Mouse (Mus musculus) kidney, embryonic 16.5 days (tissue): Measurements from ENCODE around the gene Tk2. TPM values are rescaled to one million over a fixed set of nuclear protein-coding genes. Genes with fewer than 3 reads are reported as not detected.
"Not testable (repeated sequence)": the region's sequence is repeated elsewhere in the genome, so short reads cannot be mapped to it uniquely, and the experiment has no call there.

ENCODE experiments used
- ATAC-seq: fragments of 200-750 bp; cut with Nextera tagmentation; 2 replicates; pipeline ENCODE4 v1.8.0; 2017; ENCODE audit warnings: moderate TSS enrichment; ENCODE audit not compliant: low FRiP score, low TSS enrichment
- H3K27ac ChIP-seq: fragments of 300-500 bp; sonication (generic); 2 replicates; pipeline ENCODE4 v1.5.1; 2014; ENCODE audit warnings: low read length
- H3K27me3 ChIP-seq: fragments of 300-500 bp; sonication (generic); 2 replicates; pipeline ENCODE4 v1.6.1; 2014; ENCODE audit warnings: low read length, control low read depth, mixed read lengths; ENCODE audit not compliant: insufficient read depth
- H3K36me3 ChIP-seq: fragments of 300-500 bp; sonication (generic); 2 replicates; pipeline ENCODE4 v1.6.1; 2014; ENCODE audit warnings: low read length, control low read depth, mixed read lengths; ENCODE audit not compliant: insufficient read depth
- H3K4me1 ChIP-seq: fragments of 300-500 bp; sonication (generic); 2 replicates; pipeline ENCODE4 v1.6.1; 2014; ENCODE audit warnings: low read length, control low read depth, mixed read lengths; ENCODE audit not compliant: insufficient read depth
- H3K4me2 ChIP-seq: fragments of 300-500 bp; sonication (generic); replicated peaks from 2 replicates; pipeline ENCODE4 v1.6.1; 2014; ENCODE audit warnings: low read depth, low read length
- H3K4me3 ChIP-seq: fragments of 300-500 bp; sonication (generic); 2 replicates; pipeline ENCODE4 v1.5.1; 2014; ENCODE audit warnings: mild to moderate bottlenecking, low read length
- H3K9ac ChIP-seq: fragments of 300-500 bp; sonication (generic); replicated peaks from 2 replicates; pipeline ENCODE4 v1.6.1; 2014; ENCODE audit warnings: low read length
- H3K9me3 ChIP-seq: fragments of 300-500 bp; sonication (generic); 2 replicates; pipeline ENCODE4 v1.6.1; 2016; ENCODE audit warnings: low read length, control low read depth
- WGBS: fragments of 180-500 bp; shearing (Covaris S2); extraction: QIAGEN DNeasy Blood & Tissue Kit; methylation state at CpG from one replicate; pipeline ENCODE4 v1.1.7; 2014; 5-methylcytosine and 5-hydroxymethylcytosine counted together
- polyA plus RNA-seq: library from polyadenylated mRNA; unstranded; fragments of >200 nt; fragmentation: Nextera tagmentation; extraction: Ambion mirVana; gene quantifications from 2 replicates; pipeline ENCODE4 v1.2.1, GENCODE M21; 2015

Gene Tk2
- polyA plus RNA-seq, result 21.6 and 25.5 TPM in 2 replicates

DNA sequence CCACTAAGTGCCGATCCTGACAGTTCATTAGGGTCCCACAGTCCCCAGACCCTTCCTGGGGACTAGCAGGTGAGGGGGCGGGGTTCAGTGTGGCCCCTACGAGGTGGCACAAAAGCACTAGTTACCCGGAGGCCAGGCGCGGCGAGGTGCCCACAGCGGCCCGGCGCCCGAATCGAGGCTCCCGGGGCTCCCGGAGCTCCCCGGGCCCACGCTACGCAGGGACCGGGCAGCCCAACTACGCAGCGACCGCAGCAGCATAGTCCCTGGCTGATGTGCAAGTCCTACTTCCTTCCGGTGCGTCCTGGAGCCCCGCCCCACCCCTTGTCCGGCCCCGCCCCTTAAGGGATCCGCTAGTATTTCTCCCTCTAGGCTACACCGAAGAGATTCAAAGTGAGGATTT lies at the start of gene Tk2:
Gene Tk2 (minus strand): TSS at position 283 of the 400 bp plus-strand sequence.
- peak; percentile 87 for ATAC-seq
- WGBS, result under 1% methylated on average over 28 of the region's 28 CpGs
- peak within 1 kb of the TSS; percentile 84 for H3K4me2 ChIP-seq
- H3K27me3 ChIP-seq, result no peaks in the 10 kb centered on the region
- peak within 1 kb of the TSS; percentile 86 for H3K9ac ChIP-seq
- peaks cover 2% of the 10 kb centered on the region; the same call in 1 of the 2 replicates for H3K36me3 ChIP-seq
- H3K4me3 ChIP-seq, result peak within 1 kb of the TSS; percentile 98
- H3K9me3 ChIP-seq, result no peaks in the 10 kb centered on the region
- 0 out of 2 replicates have a peak within 1 kb of the TSS, but pooled peaks have one; percentile 59 for H3K27ac ChIP-seq
- peaks cover 27% of the 10 kb centered on the region for H3K4me1 ChIP-seq

GRCm38 (mm10) chr8:104294396-104294795 lies 46.0 kb upstream of the Tk2 start:
- H3K9me3 ChIP-seq, result no peaks in the 10 kb centered on the region
- H3K27me3 ChIP-seq, result no peaks in the 10 kb centered on the region
- WGBS, result 89% methylated on average over 1 of the region's 1 CpGs
- H3K36me3 ChIP-seq, result no peaks in the 10 kb centered on the region
- H3K4me2 ChIP-seq, result no peak overlapping the region
- no peak overlapping the region for H3K4me3 ChIP-seq
- no peak for ATAC-seq
- no peak overlapping the region for H3K27ac ChIP-seq
- no peak overlapping the region for H3K9ac ChIP-seq
- H3K4me1 ChIP-seq, result no peaks in the 10 kb centered on the region

DNA sequence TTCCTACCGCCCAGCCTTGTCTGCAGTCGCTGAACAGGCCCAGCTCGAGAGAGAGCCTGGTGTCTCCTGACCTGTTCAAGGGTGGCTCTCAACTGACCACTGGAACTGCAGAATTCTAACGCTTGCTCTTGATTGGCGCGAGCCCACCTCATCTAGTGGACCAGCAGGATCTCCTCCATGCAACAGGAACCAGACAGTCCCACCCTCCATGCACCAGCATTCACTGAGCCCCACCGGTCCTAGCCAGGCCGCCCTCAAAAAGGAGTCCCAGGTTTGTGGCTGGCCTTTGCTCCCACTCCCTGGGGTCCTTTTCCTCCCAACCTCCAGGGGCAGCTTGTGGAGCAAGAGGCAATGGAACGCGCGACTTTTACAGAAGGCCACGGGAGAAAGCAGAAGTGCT lies 44.7 kb upstream of the Tk2 start, which contains the start of gene Cmtm2a:
Gene Cmtm2a (minus strand): TSS at position 101 of the 400 bp plus-strand sequence.
- not testable (repeated sequence) for H3K9ac ChIP-seq, H3K9me3 ChIP-seq, H3K27me3 ChIP-seq, ATAC-seq, H3K27ac ChIP-seq, H3K4me2 ChIP-seq, H3K36me3 ChIP-seq, H3K4me3 ChIP-seq, H3K4me1 ChIP-seq
- WGBS, result 86% methylated on average over 12 of the region's 12 CpGs

DNA sequence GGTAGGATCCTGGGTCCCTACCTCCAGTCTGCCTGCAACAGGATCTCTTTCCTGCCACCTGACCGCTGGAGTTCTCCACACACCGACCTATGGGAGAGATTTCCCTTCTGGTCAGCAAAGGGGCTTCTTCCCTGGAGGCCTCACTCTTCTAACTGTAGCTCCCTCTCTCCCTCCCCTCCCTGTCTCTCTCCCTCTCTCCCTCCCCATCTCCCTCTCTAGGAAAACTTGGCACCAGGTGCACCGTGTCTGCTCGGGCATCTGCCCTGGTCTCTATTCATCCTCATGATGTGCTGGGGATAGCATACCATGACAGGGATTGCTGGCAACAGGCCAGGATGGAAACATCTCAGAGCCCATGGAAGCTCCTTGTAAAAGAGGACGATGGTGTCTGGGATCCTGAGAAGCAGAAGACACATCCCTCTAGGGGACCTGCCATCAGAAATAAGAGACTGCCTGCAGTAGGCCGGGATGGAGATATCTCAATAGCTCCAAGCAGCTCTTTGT lies 20.6 kb upstream of the Tk2 start:
- Histone ChIP-seq H3K9ac (no peak overlapping the region), H3K27me3 (no peaks in the 10 kb centered on the region), H3K27ac (no peak overlapping the region), H3K4me1 (no peaks in the 10 kb centered on the region), H3K4me3 (no peak overlapping the region), H3K4me2 (no peak overlapping the region), H3K36me3 (peaks cover 7% of the 10 kb centered on the region), H3K9me3 (no peaks in the 10 kb centered on the region)
- ATAC-seq, result no peak
- WGBS, result 89% methylated on average over 6 of the region's 6 CpGs

DNA sequence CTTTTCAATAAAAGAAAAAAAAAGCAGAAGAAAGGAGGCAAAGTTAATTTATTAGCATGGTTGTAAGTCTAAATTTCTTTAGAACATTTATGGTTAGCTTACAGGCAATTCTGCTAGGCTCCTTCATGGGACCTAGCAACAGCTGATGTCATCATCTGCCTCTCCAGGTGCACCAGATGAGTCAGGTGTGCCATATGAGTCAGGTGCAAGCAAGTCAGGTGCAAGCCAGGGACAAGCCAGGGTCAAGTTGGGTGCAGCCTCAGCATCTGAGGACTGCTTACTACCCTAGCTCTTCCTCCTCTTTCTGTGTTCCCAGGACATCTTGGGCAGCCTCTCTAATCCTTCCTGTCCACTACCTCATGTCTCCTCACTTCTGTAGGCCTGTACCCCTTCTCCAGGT lies 20.0 kb upstream of the Tk2 start:
- Histone ChIP-seq H3K4me2 (no peak overlapping the region), H3K27ac (no peak overlapping the region), H3K27me3 (no peaks in the 10 kb centered on the region), H3K36me3 (peaks cover 13% of the 10 kb centered on the region), H3K4me1 (no peaks in the 10 kb centered on the region), H3K9ac (no peak overlapping the region), H3K4me3 (no peak overlapping the region), H3K9me3 (no peaks in the 10 kb centered on the region)
- ATAC-seq, result no peak

DNA sequence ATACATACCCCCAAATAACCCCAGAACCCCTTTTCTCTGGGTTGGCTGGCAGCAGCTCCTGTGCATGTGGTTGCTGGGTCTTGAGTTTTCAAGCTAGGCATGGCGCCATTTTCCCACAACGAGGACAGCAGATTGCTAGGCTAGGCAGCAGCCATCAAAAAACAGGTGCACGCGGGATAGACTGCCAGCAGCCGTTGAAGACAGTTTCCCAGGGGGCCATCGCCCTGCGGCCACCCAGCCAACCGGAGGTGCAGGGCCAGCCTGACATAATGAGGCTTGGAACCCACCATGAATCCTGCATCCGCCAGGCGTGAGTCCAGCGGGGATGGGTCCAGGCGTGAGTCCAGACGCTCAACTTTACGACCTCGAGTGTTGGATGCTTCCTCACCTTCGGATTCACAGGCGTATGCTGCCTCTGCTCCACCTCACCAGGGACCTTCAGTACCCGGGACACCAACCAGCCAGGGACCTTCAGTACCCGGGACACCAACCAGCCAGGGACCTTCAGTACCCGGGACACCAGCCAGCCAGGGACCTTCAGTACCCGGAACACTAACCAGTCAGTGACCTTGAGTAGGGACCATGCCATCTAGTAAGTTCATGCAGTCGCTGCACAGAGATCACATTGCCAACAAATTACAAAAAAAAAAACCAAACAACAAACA lies 16.0 kb upstream of the Tk2 start:
- not testable (repeated sequence) for H3K4me2 ChIP-seq, H3K27me3 ChIP-seq, ATAC-seq, H3K9ac ChIP-seq, H3K4me1 ChIP-seq, H3K27ac ChIP-seq, H3K4me3 ChIP-seq, H3K9me3 ChIP-seq
- 97% methylated on average over 21 of the region's 22 CpGs for WGBS
- peaks cover 19% of the 10 kb centered on the region for H3K36me3 ChIP-seq

GRCm38 (mm10) chr8:104261802-104262201 lies 13.4 kb upstream of the Tk2 start:
- not testable (repeated sequence) for H3K27ac ChIP-seq, H3K27me3 ChIP-seq, H3K4me2 ChIP-seq, ATAC-seq, H3K4me1 ChIP-seq, H3K4me3 ChIP-seq, H3K9me3 ChIP-seq, H3K9ac ChIP-seq
- peaks cover 43% of the 10 kb centered on the region for H3K36me3 ChIP-seq
- WGBS, result over 99% methylated on average over 5 of the region's 5 CpGs

- ATAC-seq, result no peak
- H3K27ac ChIP-seq, result no peak overlapping the region
- H3K9ac ChIP-seq, result no peak overlapping the region
- no peak overlapping the region for H3K4me2 ChIP-seq
- H3K27me3 ChIP-seq, result no peaks in the 10 kb centered on the region
- H3K36me3 ChIP-seq, result peaks cover 10% of the 10 kb centered on the region
- 89% methylated on average over 3 of the region's 3 CpGs for WGBS
- H3K4me1 ChIP-seq, result peaks cover 8% of the 10 kb centered on the region; the same call in 1 of the 2 replicates
- no peak overlapping the region for H3K4me3 ChIP-seq
- H3K9me3 ChIP-seq, result no peaks in the 10 kb centered on the region
Measured at GRCm38 (mm10) chr8:104253016-104253415, 4.7 kb upstream of the Tk2 start.

DNA sequence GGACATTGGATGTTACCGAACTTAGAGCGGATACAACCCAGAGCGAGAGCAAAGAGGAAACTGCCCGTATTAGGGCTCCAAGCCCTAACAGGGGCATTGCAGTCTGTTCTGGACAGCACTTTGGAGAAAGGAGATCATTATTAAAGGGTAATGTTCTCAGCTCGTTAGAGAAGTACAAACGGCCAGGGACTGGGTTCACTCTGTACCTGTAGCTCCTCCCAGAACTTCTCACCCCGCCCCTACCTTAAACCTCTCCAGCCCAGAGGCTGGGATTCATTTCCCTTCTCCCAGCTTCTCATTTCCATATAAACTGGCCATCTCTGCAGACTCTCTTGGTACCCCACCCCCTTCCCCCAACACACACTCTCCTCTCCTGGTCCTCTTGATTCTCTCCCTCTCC lies 3.1 kb upstream of the Tk2 start:
- Histone ChIP-seq H3K36me3 (no peaks in the 10 kb centered on the region), H3K4me2 (peak overlapping the region; percentile 83), H3K4me3 (peak overlapping the region; percentile 69), H3K9ac (peak overlapping the region; percentile 73), H3K9me3 (no peaks in the 10 kb centered on the region), H3K27me3 (no peaks in the 10 kb centered on the region), H3K4me1 (peaks cover 21% of the 10 kb centered on the region), H3K27ac (peak overlapping the region; percentile 90; the same call in 1 of the 2 replicates)
- WGBS, result 0% methylated on average over 7 of the region's 7 CpGs
- peak; percentile 28 for ATAC-seq
